Mouse (Mus musculus): ENCODE results near the gene Slc25a47.

GRCm38 (mm10) chr12:108835208-108835839 lies 522 bp upstream of the Slc25a47 start:
- TF ChIP-seq CTCF (IDR thresholded peaks at IDR 0.05; ENCODE audit: low read depth) (no peak), EP300 (IDR thresholded peaks at IDR 0.05; ENCODE audit: low read depth) (no peak)

All from liver, postnatal 0 days (tissue).